12 mouse cellular contexts compared by ENCODE assay signal in the genomic region with DNA sequence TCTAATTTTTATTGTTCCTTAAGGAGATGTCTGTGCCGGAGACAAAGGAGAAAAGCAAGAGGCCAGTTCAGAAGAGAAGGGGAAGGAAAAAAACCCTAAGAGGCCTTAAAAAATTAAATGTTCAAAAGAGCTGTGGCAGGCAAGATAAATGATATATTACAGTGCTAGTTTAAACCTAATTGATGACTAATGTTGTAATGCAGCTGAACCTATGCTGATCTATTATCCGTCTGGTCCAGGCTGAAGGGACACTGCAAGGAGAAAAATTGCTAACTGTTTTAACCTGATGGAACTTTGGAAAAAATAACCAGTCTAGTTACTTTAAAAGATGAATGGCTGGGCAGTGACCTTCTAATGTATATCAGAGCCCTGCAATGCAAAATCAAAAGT.
"Had no signal": no experiment of that assay in that cellular context is flagged by ENCODE, and none has a peak within 500 bp of the region (broad histone marks: within the 10 kb centered on the region; RNA-seq: fewer than 3 reads in every experiment).

No protein-coding gene starts in this region.

- H3K4me3 ChIP-seq: liver, embryonic 13.5 days; midbrain, embryonic 10.5 days; midbrain, embryonic 13.5 days had no signal

- ATAC-seq: intestine, postnatal 0 days had no signal

- H3K36me3 ChIP-seq: liver, embryonic 13.5 days; midbrain, embryonic 10.5 days; midbrain, embryonic 13.5 days had no signal

- H3K27me3 ChIP-seq: liver, embryonic 13.5 days; midbrain, embryonic 13.5 days had no signal

- DNase-seq: kidney, adult 2 months; kidney, postnatal 10 days; kidney, postnatal 36 days; liver, embryonic 13.5 days; lung, adult 2 months; lung, postnatal 14 days; lung, postnatal 4 days; thymus, adult 18-20 months; thymus, postnatal 36 days had no signal

- H3K9ac ChIP-seq: liver, embryonic 13.5 days; midbrain, embryonic 13.5 days had no signal

- H3K27ac ChIP-seq: liver, embryonic 13.5 days; midbrain, embryonic 10.5 days; midbrain, embryonic 13.5 days had no signal

- H3K4me2 ChIP-seq: liver, embryonic 13.5 days; midbrain, embryonic 13.5 days had no signal

- H3K9me3 ChIP-seq: liver, embryonic 13.5 days; midbrain, embryonic 10.5 days; midbrain, embryonic 13.5 days had no signal

- H3K4me1 ChIP-seq: liver, embryonic 13.5 days had no signal
